Mouse (Mus musculus) myocyte (in vitro differentiated cells): ENCODE results near the gene Tanc1. TPM values are rescaled to one million over a fixed set of nuclear protein-coding genes. Genes with fewer than 3 reads are reported as not detected.

Experiments
- H3K27me3 ChIP-seq: one replicate; pipeline ENCODE4 v1.6.1; 2011; ENCODE audit not compliant: control insufficient read depth, insufficient read depth, insufficient read length
- H3K36me3 ChIP-seq: one replicate; pipeline ENCODE4 v1.6.1; 2011; ENCODE audit not compliant: control insufficient read depth, insufficient read depth
- H3K4me2 ChIP-seq: one replicate; pipeline ENCODE4 v1.6.1; 2011; ENCODE audit warnings: low read depth, control low read depth
- H3K4me3 ChIP-seq: one replicate; pipeline ENCODE4 v1.5.1; 2011; ENCODE audit warnings: mild to moderate bottlenecking, control low read depth, moderate library complexity
- H3K79me2 ChIP-seq: one replicate; pipeline ENCODE4 v1.6.1; 2011; ENCODE audit not compliant: control insufficient read depth, insufficient read depth
- H3ac ChIP-seq: one replicate; pipeline ENCODE4 v1.6.1; 2011; ENCODE audit not compliant: control insufficient read depth, insufficient read length
- CEBPB ChIP-seq: IDR thresholded peaks from 2 replicates; pipeline ENCODE4 v1.6.1; 2011; ENCODE audit warnings: mild to moderate bottlenecking, moderate library complexity; ENCODE audit not compliant: poor library complexity, insufficient read depth, severe bottlenecking
- E2F4 ChIP-seq: IDR thresholded peaks from one replicate; pipeline ENCODE4 v1.6.1; 2011; ENCODE audit warnings: mild to moderate bottlenecking, control low read depth, moderate library complexity; ENCODE audit not compliant: insufficient read depth
- MAX ChIP-seq: IDR thresholded peaks from one replicate; pipeline ENCODE4 v1.6.1; 2011; ENCODE audit warnings: low read depth, mild to moderate bottlenecking, control low read depth
- MYOD1 ChIP-seq, 3 experiments: IDR thresholded peaks; one replicate each; pipeline ENCODE4 v1.6.1; 2011; ENCODE audit warnings: control low read depth in 2 of 3, low read depth in 2 of 3, mild to moderate bottlenecking in 2 of 3, moderate library complexity in 1 of 3; ENCODE audit not compliant: insufficient read length in 2 of 3, control insufficient read depth in 1 of 3
- MYOG ChIP-seq, 3 experiments: IDR thresholded peaks; one replicate each; pipeline ENCODE4 v1.6.1; 2011; ENCODE audit warnings: control low read depth in 2 of 3, low read depth in 2 of 3, mild to moderate bottlenecking in 2 of 3; ENCODE audit not compliant: insufficient read length in 2 of 3, control insufficient read depth in 1 of 3, insufficient read depth in 1 of 3
- POLR2A ChIP-seq: IDR thresholded peaks from one replicate; pipeline ENCODE4 v1.6.1; 2011; ENCODE audit warnings: low read depth, mild to moderate bottlenecking, control low read depth, moderate library complexity; ENCODE audit not compliant: insufficient read length
- POLR2AphosphoS2 ChIP-seq: IDR thresholded peaks from one replicate; pipeline ENCODE4 v1.6.1; 2011; ENCODE audit warnings: low read depth, control low read depth; ENCODE audit not compliant: insufficient read length
- REST ChIP-seq: IDR thresholded peaks from one replicate; pipeline ENCODE4 v1.6.1; 2011; ENCODE audit warnings: mild to moderate bottlenecking, control low read depth, moderate library complexity; ENCODE audit not compliant: insufficient read depth, insufficient read length
- SRF ChIP-seq: IDR thresholded peaks from one replicate; pipeline ENCODE4 v1.6.1; 2011; ENCODE audit warnings: low read depth; ENCODE audit not compliant: control insufficient read depth, insufficient read length
- TCF12 ChIP-seq: IDR thresholded peaks from one replicate; pipeline ENCODE4 v1.6.1; 2011; ENCODE audit warnings: mild to moderate bottlenecking, control low read depth; ENCODE audit not compliant: poor library complexity, insufficient read depth, severe bottlenecking
- TCF3 ChIP-seq: IDR thresholded peaks from one replicate; pipeline ENCODE4 v1.6.1; 2011; ENCODE audit warnings: low read depth, control low read depth; ENCODE audit not compliant: insufficient read length
- USF1 ChIP-seq: IDR thresholded peaks from one replicate; pipeline ENCODE4 v1.6.1; 2011; ENCODE audit warnings: low read depth, mild to moderate bottlenecking, control low read depth, moderate library complexity
- polyA plus RNA-seq: library from polyadenylated mRNA; unstranded; fragments of >200 nt; fragmentation: generic; extraction: Trizol; gene quantifications from one replicate; pipeline ENCODE4 v1.2.1, GENCODE M21; 2012; ENCODE audit warnings: missing spikeins

Gene Tanc1
- polyA plus RNA-seq, 1 experiment: 24.7 TPM

GRCm38 (mm10) chr2:59673351-59673750, 61.5 kb downstream of the Tanc1 start:
- Histone ChIP-seq H3K79me2 (peaks cover 73% of the 10 kb centered on the region), H3K4me3 (no peak overlapping the region), H3ac (no peak overlapping the region), H3K27me3 (no peaks in the 10 kb centered on the region), H3K4me2 (no peak overlapping the region), H3K36me3 (no peaks in the 10 kb centered on the region)
- TF ChIP-seq MYOD1 (IDR thresholded peaks at IDR 0.05; ENCODE audit: control insufficient read depth in 1 of 3, insufficient read length in 2 of 3, low read depth in 2 of 3) (no peak), TCF12 (no peak), MAX (no peak), SRF (no peak), POLR2A (no peak), MYOG (IDR thresholded peaks at IDR 0.05; ENCODE audit: control insufficient read depth in 1 of 3, insufficient read depth in 1 of 3, insufficient read length in 2 of 3, low read depth in 2 of 3) (no peak), REST (no peak), E2F4 (no peak), POLR2AphosphoS2 (no peak), CEBPB (no peak), USF1 (no peak), TCF3 (no peak)

- Histone ChIP-seq H3K79me2 (peaks cover 79% of the 10 kb centered on the region), H3K4me2 (no peak overlapping the region), H3ac (no peak overlapping the region), H3K36me3 (no peaks in the 10 kb centered on the region), H3K27me3 (no peaks in the 10 kb centered on the region), H3K4me3 (no peak overlapping the region)
- TF ChIP-seq POLR2A (no peak), MYOD1 (IDR thresholded peaks at IDR 0.05; ENCODE audit: control insufficient read depth in 1 of 3, insufficient read length in 2 of 3, low read depth in 2 of 3) (no peak), MYOG (IDR thresholded peaks at IDR 0.05; ENCODE audit: control insufficient read depth in 1 of 3, insufficient read depth in 1 of 3, insufficient read length in 2 of 3, low read depth in 2 of 3) (no peak), MAX (no peak), CEBPB (no peak), REST (no peak), TCF12 (no peak), USF1 (no peak), POLR2AphosphoS2 (no peak)
Measured at GRCm38 (mm10) chr2:59673877-59674276, 62.0 kb downstream of the Tanc1 start.

GRCm38 (mm10) chr2:59675270-59675995, 63.6 kb downstream of the Tanc1 start:
- peak in 1 of 3 experiments; percentile 19 for TF ChIP-seq MYOD1 (IDR thresholded peaks at IDR 0.05; ENCODE audit: control insufficient read depth in 1 of 3, insufficient read length in 2 of 3, low read depth in 2 of 3)
- no peak for TF ChIP-seq TCF12

GRCm38 (mm10) chr2:59676041-59676440, 64.2 kb downstream of the Tanc1 start:
- Histone ChIP-seq H3K27me3 (no peaks in the 10 kb centered on the region), H3K4me2 (peak overlapping the region; percentile 67), H3K79me2 (peaks cover 98% of the 10 kb centered on the region), H3ac (no peak overlapping the region), H3K36me3 (no peaks in the 10 kb centered on the region), H3K4me3 (no peak overlapping the region)
- no peak for TF ChIP-seq POLR2AphosphoS2
- TF ChIP-seq USF1: no peak
- TF ChIP-seq CEBPB: no peak
- TF ChIP-seq E2F4: no peak
- no peak for TF ChIP-seq MAX
- TF ChIP-seq SRF: no peak
- TF ChIP-seq TCF3: no peak
- TF ChIP-seq REST: no peak
- no peak for TF ChIP-seq MYOD1 (IDR thresholded peaks at IDR 0.05; ENCODE audit: control insufficient read depth in 1 of 3, insufficient read length in 2 of 3, low read depth in 2 of 3)
- TF ChIP-seq MYOG (IDR thresholded peaks at IDR 0.05; ENCODE audit: control insufficient read depth in 1 of 3, insufficient read depth in 1 of 3, insufficient read length in 2 of 3, low read depth in 2 of 3): no peak
- TF ChIP-seq TCF12: no peak
- TF ChIP-seq POLR2A: no peak

More at GRCm38 (mm10) chr2:59675270-59675995, 63.6 kb downstream of the Tanc1 start:
- Histone ChIP-seq H3K79me2 (peaks cover 94% of the 10 kb centered on the region), H3ac (no peak overlapping the region), H3K4me2 (no peak overlapping the region), H3K36me3 (no peaks in the 10 kb centered on the region), H3K27me3 (no peaks in the 10 kb centered on the region), H3K4me3 (no peak overlapping the region)

GRCm38 (mm10) chr2:59676442-59676841, 64.6 kb downstream of the Tanc1 start:
- H3K4me3 ChIP-seq: no peak overlapping the region
- peak overlapping the region; percentile 67 for H3K4me2 ChIP-seq
- TF ChIP-seq SRF (no peak), MYOD1 (IDR thresholded peaks at IDR 0.05; ENCODE audit: control insufficient read depth in 1 of 3, insufficient read length in 2 of 3, low read depth in 2 of 3) (peak in 1 of 3 experiments; percentile 28)
- H3K36me3 ChIP-seq: no peaks in the 10 kb centered on the region
- H3K27me3 ChIP-seq: no peaks in the 10 kb centered on the region
- no peak overlapping the region for H3ac ChIP-seq
- H3K79me2 ChIP-seq: peaks cover 98% of the 10 kb centered on the region
